Mouse (Mus musculus): ENCODE results near the gene Aspm. TPM values are rescaled to one million over a fixed set of nuclear protein-coding genes. Genes with fewer than 3 reads are reported as not detected.
A peak's percentile ranks its signal among the peaks of the same experiment; 100 is the strongest.
"Not testable (repeated sequence)": the region's sequence is repeated elsewhere in the genome, so short reads cannot be mapped to it uniquely, and the experiment has no call there.

The Aspm gene
- polyA plus RNA-seq (2015; fragmentation: Nextera tagmentation; extraction: Ambion mirVana), result 4.5 and 4.9 TPM in 2 replicates

DNA sequence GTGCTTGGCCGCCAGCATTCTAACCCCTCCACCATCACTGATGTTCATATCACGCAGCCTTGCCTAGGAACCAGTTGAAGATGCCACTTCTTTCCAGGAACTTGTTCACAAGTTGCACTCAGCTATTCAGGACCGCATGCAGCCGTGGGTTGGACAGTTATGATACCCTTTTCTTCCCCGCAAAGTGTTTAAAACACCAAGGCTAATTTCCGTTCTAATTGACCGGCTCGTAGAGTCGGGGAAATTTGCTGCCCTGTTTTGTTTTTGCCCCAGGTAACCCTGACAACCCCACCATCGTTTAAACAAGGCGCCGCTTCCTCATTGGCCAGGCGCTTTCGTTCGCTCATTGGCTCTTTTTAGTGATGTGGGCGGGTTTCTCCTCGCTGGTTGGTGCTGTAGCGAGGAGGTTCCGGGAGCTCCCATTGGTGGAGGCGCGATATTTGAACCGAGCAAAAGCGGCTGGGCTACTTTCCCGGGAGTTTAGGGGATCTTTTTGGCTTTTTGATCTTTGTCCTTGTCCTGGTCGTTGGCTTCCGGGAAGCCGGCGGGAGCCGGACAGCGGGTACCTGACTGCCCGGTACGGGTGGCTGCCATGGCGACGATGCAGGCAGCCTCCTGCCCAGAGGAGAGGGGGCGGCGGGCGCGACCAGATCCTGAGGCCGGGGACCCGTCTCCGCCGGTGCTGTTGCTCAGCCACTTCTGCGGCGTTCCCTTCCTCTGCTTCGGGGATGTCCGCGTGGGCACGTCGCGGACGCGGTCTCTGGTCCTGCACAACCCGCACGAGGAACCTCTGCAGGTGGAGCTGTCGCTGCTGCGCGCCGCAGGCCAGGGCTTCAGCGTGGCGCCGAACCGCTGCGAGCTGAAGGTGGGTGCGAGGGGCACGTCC, at the start of gene Aspm:
Gene Aspm (plus strand): TSS at position 433 of the 886 bp plus-strand sequence.
- Histone ChIP-seq H3K27ac (no peak within 1 kb of the TSS), H3K4me3 (peak within 1 kb of the TSS; percentile 71), H3K36me3 (no peaks in the 10 kb centered on the region), H3K27me3 (no peaks in the 10 kb centered on the region), H3K4me1 (replicated peaks) (peaks cover 16% of the 10 kb centered on the region), H3K9me3 (no peaks in the 10 kb centered on the region), H3K9ac (peak within 1 kb of the TSS; percentile 71), H3K4me2 (peak within 1 kb of the TSS; percentile 98)
- ATAC-seq (ENCODE audit: low FRiP score), result peak; percentile 99
- under 1% methylated on average over 65 of the region's 65 CpGs for WGBS

DNA sequence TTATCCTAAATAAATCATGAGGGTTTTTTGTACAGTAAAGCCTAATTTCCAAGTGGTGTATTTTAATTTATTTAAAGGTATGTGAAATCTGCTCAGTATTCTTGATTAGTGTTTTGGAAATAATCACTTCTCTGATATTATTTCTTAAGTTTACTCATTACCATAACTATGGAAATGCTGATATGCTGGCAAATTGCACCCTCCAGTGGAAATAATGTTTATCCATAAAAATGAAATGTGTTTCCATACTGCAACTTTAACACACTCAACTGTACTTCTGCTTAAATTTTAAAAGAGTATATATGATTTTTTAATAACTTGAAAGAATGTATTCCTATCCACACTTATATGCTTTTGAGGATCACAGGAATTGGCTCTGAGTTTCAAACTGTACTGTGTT, 48.8 kb upstream of the Aspm start:
- ATAC-seq (ENCODE audit: low FRiP score), result no peak
- no peaks in the 10 kb centered on the region for H3K27me3 ChIP-seq
- no peak overlapping the region for H3K4me2 ChIP-seq
- no peak overlapping the region for H3K27ac ChIP-seq
- no peak overlapping the region for H3K9ac ChIP-seq
- H3K4me1 ChIP-seq (replicated peaks), result no peaks in the 10 kb centered on the region
- H3K9me3 ChIP-seq, result no peaks in the 10 kb centered on the region
- no peaks in the 10 kb centered on the region for H3K36me3 ChIP-seq
- no peak overlapping the region for H3K4me3 ChIP-seq

DNA sequence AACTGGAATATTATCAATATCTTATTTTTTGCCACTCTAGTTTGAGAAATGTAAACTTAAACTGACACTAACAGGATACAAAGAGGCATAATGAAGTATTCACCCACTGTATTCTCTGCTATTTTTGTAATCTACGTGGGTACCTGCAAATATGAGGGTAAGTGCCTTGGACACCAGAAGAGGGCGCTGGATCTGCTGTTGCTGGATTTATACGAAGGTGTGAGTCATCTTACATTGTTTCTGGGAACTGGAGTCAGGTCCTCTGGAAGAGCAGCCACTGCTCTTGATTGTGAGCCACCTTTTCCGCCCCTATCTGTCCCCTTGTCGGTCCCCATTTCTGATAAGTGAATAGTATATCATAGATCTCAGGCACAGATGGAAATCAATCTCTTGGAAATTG, 46.9 kb upstream of the Aspm start:
- Histone ChIP-seq H3K4me3 (no peak overlapping the region), H3K4me2 (no peak overlapping the region), H3K9me3 (no peaks in the 10 kb centered on the region), H3K9ac (no peak overlapping the region), H3K27ac (no peak overlapping the region), H3K4me1 (replicated peaks) (no peaks in the 10 kb centered on the region), H3K36me3 (no peaks in the 10 kb centered on the region), H3K27me3 (no peaks in the 10 kb centered on the region)
- ATAC-seq (ENCODE audit: low FRiP score), result no peak
- WGBS, result 58% methylated on average over 5 of the region's 5 CpGs

DNA sequence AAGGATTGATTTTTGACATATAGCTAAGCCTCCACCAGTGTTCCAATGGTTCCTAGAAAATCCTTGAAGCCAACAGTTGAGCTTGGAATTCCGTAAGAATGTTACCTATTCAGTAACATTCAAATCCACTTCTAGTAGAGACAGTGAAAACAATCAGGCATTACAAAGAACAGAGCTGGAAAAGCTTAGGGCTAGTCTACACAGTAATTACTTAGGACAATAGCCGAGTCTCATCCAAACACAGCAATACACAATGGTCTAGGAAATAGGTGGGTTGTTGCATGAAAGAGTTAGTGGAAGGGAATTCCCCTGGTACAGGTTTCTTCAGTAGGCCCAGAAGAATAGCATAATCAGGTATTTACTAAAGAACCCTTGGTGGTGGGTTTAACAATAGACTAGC, 42.2 kb upstream of the Aspm start:
- H3K9ac ChIP-seq; H3K4me2 ChIP-seq; H3K36me3 ChIP-seq; H3K9me3 ChIP-seq; H3K4me3 ChIP-seq; H3K27me3 ChIP-seq; H3K4me1 ChIP-seq (replicated peaks); ATAC-seq (ENCODE audit: low FRiP score); H3K27ac ChIP-seq: not testable (repeated sequence)
- 94% methylated on average over 2 of the region's 2 CpGs for WGBS

DNA sequence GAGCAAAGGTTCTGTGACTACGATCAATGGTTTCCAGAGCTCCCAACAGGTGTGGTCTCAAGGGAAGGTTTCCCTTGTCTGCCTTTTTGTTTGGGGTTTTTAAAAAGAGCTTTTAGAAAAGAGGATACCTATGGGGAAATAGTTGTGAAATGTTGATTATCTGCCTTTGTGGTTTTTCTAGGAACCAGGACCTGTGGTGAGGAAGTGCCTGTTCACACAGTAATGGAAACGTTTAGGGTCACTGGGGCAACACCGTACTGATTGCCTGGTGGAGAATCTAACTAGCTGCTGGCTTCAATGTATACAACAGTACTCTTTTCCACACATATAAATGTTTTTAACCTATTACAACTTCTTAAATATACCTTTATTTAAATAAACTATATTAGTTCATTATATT, 41.1 kb upstream of the Aspm start:
- Histone ChIP-seq H3K9me3 (no peaks in the 10 kb centered on the region), H3K27ac (no peak overlapping the region), H3K27me3 (no peaks in the 10 kb centered on the region), H3K4me1 (replicated peaks) (no peaks in the 10 kb centered on the region), H3K36me3 (no peaks in the 10 kb centered on the region), H3K4me3 (no peak overlapping the region), H3K9ac (no peak overlapping the region), H3K4me2 (no peak overlapping the region)
- 88% methylated on average over 3 of the region's 3 CpGs for WGBS
- no peak for ATAC-seq (ENCODE audit: low FRiP score)

DNA sequence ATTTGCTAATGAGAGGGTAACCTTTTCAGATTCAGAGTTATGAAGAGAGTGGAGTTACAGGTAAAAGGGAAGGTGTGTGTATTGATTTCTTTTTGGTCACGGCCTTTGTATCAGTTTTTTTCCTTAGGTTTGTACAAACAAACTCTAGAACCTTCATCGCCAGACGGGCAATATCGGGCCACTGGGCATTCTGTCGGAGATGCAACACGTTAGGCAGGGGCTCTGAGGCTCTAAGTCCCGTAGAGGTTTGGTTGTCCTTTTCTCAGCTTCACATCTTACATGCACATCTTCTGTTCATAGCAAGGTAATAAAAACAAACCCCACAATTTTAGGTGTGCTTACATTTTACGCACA, 33.1 kb upstream of the Aspm start:
- peaks cover 32% of the 10 kb centered on the region for H3K4me1 ChIP-seq (replicated peaks)
- peak; percentile 12; the same call in 1 of the 2 replicates for ATAC-seq (ENCODE audit: low FRiP score)
- H3K4me2 ChIP-seq, result peak overlapping the region; percentile 70
- WGBS, result 8% methylated on average over 8 of the region's 8 CpGs
- no peaks in the 10 kb centered on the region for H3K9me3 ChIP-seq
- H3K27ac ChIP-seq, result peak overlapping the region; percentile 94
- H3K27me3 ChIP-seq, result no peaks in the 10 kb centered on the region
- H3K36me3 ChIP-seq, result peaks cover 3% of the 10 kb centered on the region; the same call in 1 of the 2 replicates
- H3K9ac ChIP-seq, result peak overlapping the region; percentile 94
- H3K4me3 ChIP-seq, result peak overlapping the region; percentile 79

DNA sequence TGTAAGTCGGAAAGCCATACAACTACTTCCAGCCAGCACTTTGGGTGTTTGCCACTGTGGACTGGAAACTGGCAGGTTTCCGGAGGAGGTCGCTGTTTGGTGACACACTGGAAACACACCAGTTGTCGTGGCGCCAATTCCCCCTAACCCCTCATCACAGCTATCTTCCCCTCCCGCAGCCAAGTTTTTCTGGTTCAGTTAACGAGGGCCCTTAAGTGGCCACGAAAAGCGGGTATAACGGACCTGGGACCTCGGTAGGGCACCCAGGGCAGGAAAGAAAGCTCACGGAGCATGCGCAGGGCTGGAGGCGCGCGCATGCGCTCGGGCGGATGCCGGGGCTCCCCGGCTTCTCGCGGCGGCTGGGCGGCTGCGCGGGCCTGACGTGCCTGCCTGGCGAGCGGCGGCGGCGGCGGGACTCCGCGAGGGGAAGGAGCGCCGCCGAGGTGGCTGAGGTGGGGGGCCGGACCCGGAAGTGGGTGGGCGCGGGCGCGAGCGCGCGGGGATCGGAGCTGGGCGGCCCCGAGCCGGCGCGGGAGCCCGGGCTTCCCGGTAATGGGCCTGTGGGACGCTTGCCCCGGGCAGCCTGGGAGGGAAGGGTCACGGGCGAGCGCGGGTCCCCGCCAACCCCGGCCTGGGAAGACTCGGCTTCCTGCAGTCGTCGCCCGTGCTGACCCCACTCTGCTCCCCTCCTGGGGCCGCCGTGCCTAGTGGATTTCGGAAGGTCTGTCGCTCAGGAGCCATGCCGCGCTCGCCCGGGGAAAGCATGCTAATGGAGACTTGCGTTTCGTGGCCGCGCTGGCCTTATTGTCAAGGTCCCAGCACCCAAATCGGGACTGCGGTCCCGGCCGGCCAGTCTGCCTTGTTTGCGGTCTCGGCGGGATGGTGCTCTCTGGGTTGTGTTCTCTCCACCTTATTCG, 32.4 kb upstream of the Aspm start, which contains the start of gene Zbtb41:
Gene Zbtb41 (plus strand): TSS at position 414 of the 917 bp plus-strand sequence.
- peak within 1 kb of the TSS; percentile 94 for H3K9ac ChIP-seq
- WGBS, result under 1% methylated on average over 83 of the region's 88 CpGs
- H3K27me3 ChIP-seq, result no peaks in the 10 kb centered on the region
- H3K36me3 ChIP-seq, result peaks cover 3% of the 10 kb centered on the region; the same call in 1 of the 2 replicates
- ATAC-seq (ENCODE audit: low FRiP score), result peak; percentile 97
- H3K9me3 ChIP-seq, result no peaks in the 10 kb centered on the region
- H3K4me2 ChIP-seq, result peak within 1 kb of the TSS; percentile 70
- peak within 1 kb of the TSS; percentile 94 for H3K27ac ChIP-seq
- peak within 1 kb of the TSS; percentile 79 for H3K4me3 ChIP-seq
- peaks cover 37% of the 10 kb centered on the region for H3K4me1 ChIP-seq (replicated peaks)

DNA sequence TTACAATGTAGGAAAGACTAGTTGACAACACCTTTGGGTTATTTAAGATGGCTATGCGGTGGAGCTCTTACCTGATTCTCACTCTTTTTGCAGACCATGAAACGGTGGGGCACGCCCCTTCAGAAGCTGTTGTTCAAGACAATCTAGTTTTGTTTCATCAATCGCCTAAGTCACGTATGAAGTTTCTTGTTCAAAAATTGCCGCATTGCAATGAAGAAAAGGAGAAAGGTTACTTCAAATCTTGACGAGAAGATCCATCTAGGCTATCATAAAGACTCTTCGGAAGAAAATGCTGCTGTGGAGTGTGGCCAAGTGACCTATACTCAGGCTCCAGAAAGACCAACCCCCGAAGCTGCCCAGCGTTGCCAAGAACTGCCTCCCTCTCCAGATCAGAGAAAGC, 31.6 kb upstream of the Aspm start:
- Histone ChIP-seq H3K9ac (peak overlapping the region; percentile 94), H3K27ac (peak overlapping the region; percentile 94), H3K4me1 (replicated peaks) (peaks cover 39% of the 10 kb centered on the region), H3K36me3 (peaks cover 3% of the 10 kb centered on the region; the same call in 1 of the 2 replicates), H3K27me3 (no peaks in the 10 kb centered on the region), H3K9me3 (no peaks in the 10 kb centered on the region), H3K4me2 (peak overlapping the region; percentile 70), H3K4me3 (peak overlapping the region; percentile 79)
- WGBS, result 25% methylated on average over 10 of the region's 10 CpGs
- ATAC-seq (ENCODE audit: low FRiP score), result no peak

DNA sequence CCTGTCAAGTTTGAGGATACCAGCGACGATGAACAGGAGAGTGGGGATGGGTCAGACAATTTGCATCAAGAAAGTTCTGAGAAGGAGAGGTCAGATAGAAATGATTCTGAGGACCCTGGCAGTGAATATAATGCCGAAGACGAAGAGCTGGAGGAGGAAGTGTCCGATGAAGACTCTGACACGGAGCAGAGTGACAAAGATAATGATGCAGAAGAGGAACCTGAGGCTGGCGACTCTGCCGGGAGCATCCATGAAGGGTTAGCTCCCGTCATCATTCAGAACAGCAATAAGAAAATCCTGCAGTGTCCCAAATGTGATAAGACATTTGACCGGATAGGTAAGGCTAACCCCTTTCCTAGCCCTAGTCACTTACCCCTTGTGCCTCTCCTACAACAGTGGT, 30.6 kb upstream of the Aspm start:
- Histone ChIP-seq H3K9ac (peak overlapping the region; percentile 94), H3K27ac (no peak overlapping the region), H3K27me3 (no peaks in the 10 kb centered on the region), H3K4me3 (peak overlapping the region; percentile 79), H3K36me3 (peaks cover 4% of the 10 kb centered on the region), H3K9me3 (no peaks in the 10 kb centered on the region), H3K4me1 (replicated peaks) (peaks cover 39% of the 10 kb centered on the region), H3K4me2 (peak overlapping the region; percentile 70)
- WGBS, result 46% methylated on average over 10 of the region's 10 CpGs
- ATAC-seq (ENCODE audit: low FRiP score), result no peak

DNA sequence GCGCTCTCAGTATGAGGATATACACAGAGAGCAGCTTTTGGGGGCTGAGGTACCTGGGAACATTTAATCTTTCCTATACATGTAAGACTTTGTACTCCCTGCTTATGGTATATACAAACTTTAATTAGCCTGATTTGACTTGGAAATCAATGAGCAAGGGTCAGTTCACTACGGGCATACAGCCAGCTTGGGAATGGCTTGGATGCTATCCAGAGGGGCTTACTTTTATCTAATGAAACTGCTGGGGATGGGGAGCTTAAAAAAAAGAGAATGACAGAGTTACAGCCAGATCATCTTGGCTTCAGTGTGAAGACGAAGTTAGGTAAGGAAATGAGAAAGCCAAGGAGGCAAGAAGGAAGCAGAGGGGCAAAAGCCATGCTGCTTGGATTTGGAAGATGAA, 29.6 kb upstream of the Aspm start:
- Histone ChIP-seq H3K27ac (no peak overlapping the region), H3K36me3 (peaks cover 13% of the 10 kb centered on the region), H3K4me2 (peak overlapping the region; percentile 71), H3K4me1 (replicated peaks) (peaks cover 39% of the 10 kb centered on the region), H3K4me3 (peak overlapping the region; percentile 41), H3K9me3 (no peaks in the 10 kb centered on the region), H3K9ac (peak overlapping the region; percentile 65), H3K27me3 (no peaks in the 10 kb centered on the region)
- ATAC-seq (ENCODE audit: low FRiP score), result no peak
- 29% methylated on average over 3 of the region's 3 CpGs for WGBS

DNA sequence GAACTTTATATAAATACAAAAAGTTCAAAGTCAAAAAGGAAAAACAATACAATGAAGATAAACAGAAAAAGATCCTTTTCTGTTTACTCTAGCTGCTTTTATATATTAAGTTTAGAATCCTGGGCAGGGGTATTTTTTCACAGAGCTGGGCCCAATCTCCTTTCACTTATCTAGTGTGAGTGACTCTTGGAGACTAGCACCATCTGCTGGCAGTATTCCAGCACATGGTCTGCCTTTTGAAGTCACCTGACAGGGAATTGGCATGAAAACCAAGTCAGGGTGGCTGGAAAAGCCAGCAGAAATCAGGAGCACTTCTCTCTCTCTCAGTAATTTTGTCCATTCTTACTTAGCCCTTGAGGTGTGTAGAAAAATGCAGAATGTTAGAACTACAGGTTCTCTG, 16.2 kb upstream of the Aspm start:
- Histone ChIP-seq H3K4me2 (no peak overlapping the region), H3K4me1 (replicated peaks) (no peaks in the 10 kb centered on the region), H3K36me3 (peaks cover 47% of the 10 kb centered on the region), H3K4me3 (no peak overlapping the region), H3K27me3 (no peaks in the 10 kb centered on the region), H3K9me3 (no peaks in the 10 kb centered on the region), H3K9ac (no peak overlapping the region), H3K27ac (no peak overlapping the region)
- ATAC-seq (ENCODE audit: low FRiP score), result no peak

DNA sequence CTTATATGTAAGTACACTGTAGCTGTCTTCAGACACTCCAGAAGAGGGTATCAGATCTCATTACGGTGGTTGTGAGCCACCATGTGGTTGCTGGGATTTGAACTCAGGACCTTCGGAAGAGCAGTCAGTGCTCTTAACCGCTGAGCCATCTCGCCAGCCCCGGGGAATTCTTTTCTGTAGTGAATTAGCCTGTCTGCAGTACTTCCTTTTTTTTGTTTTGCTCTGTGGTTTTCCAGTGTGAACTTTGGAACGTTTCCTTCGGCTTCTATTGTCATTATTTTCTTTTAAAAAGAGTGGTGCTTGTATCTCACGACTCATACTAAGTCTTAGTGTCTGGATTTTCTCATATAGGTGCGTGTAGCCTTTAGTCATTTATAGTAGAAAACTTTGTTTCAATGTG, 11.5 kb upstream of the Aspm start:
- WGBS, result 92% methylated on average over 9 of the region's 9 CpGs
- not testable (repeated sequence) for ATAC-seq (ENCODE audit: low FRiP score); H3K9me3 ChIP-seq; H3K27ac ChIP-seq; H3K4me3 ChIP-seq; H3K4me2 ChIP-seq; H3K9ac ChIP-seq; H3K4me1 ChIP-seq (replicated peaks); H3K27me3 ChIP-seq
- peaks cover 32% of the 10 kb centered on the region for H3K36me3 ChIP-seq

Data from hindbrain, embryonic 13.5 days (tissue).